Mouse (Mus musculus) forebrain, embryonic 16.5 days (tissue): ENCODE measurements around the gene Lrrc75b. TPM values are rescaled to one million over a fixed set of nuclear protein-coding genes. Genes with fewer than 3 reads are reported as not detected.

Source experiments
- ATAC-seq: fragments of 200-750 bp; cut with Nextera tagmentation; 2 replicates; pipeline ENCODE4 v1.8.0; 2017; ENCODE audit warnings: mild to moderate bottlenecking, moderate library complexity
- H3K27ac ChIP-seq: fragments of 300-500 bp; sonication (generic); 2 replicates; pipeline ENCODE4 v1.5.1; 2014; ENCODE audit warnings: low read length, control low read depth
- H3K27me3 ChIP-seq: fragments of 300-500 bp; sonication (generic); replicated peaks from 2 replicates; pipeline ENCODE4 v1.6.1; 2014; ENCODE audit warnings: low read length; ENCODE audit not compliant: control insufficient read depth, insufficient read depth
- H3K36me3 ChIP-seq: fragments of 300-500 bp; sonication (generic); 2 replicates; pipeline ENCODE4 v1.6.1; 2014; ENCODE audit not compliant: control insufficient read depth, insufficient read depth
- H3K4me1 ChIP-seq: fragments of 300-500 bp; sonication (generic); replicated peaks from 2 replicates; pipeline ENCODE4 v1.6.1; 2014; ENCODE audit warnings: low read length; ENCODE audit not compliant: control insufficient read depth, insufficient read depth
- H3K4me2 ChIP-seq: fragments of 300-500 bp; sonication (generic); 2 replicates; pipeline ENCODE4 v1.6.1; 2014; ENCODE audit warnings: mild to moderate bottlenecking, low read length, control low read depth
- H3K4me3 ChIP-seq: fragments of 300-500 bp; sonication (generic); replicated peaks from 2 replicates; pipeline ENCODE4 v1.5.1; 2014; ENCODE audit warnings: mild to moderate bottlenecking, low read length, control low read depth
- H3K9ac ChIP-seq: fragments of 300-500 bp; sonication (generic); replicated peaks from 2 replicates; pipeline ENCODE4 v1.6.1; 2014; ENCODE audit warnings: low read depth, low read length, control low read depth
- H3K9me3 ChIP-seq: fragments of 300-500 bp; sonication (generic); 2 replicates; pipeline ENCODE4 v1.6.1; 2016; ENCODE audit warnings: low read length; ENCODE audit not compliant: control insufficient read depth
- WGBS: fragments of 180-500 bp; shearing (Covaris S2); extraction: QIAGEN DNeasy Blood & Tissue Kit; methylation state at CpG from one replicate; pipeline ENCODE4 v1.1.7; 2014; 5-methylcytosine and 5-hydroxymethylcytosine counted together
- polyA plus RNA-seq: library from polyadenylated mRNA; unstranded; fragments of >200 nt; fragmentation: Nextera tagmentation; extraction: Ambion mirVana; gene quantifications from 2 replicates; pipeline ENCODE4 v1.2.1, GENCODE M21; 2015

The Lrrc75b gene
- polyA plus RNA-seq, 1 experiment from 2014 or later: 23.4 TPM

DNA sequence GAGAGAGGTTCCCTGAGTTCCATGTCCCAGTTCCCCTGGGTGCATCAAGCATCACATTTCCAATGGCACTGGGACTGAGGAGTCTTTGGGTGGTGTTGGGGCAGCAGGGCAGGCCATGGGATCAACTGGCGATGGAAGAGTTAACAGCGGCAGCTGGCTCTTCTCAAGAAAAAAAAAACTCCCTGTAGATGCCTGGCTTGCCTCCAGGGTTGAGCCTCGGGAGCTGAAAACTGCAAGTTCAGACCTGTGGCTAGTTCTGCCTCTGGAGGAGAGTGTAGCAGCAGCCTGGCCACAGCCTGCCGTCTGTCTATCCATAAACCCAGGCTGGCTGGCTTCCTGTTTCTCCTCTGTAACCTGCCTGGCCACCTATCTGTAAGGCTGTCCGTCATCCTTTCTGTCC, 29.0 kb upstream of the Lrrc75b start, which contains the start of gene Ggt5:
Gene Ggt5 (plus strand): TSS at position 212 of the 400 bp plus-strand sequence.
- Histone ChIP-seq H3K4me1 (peaks cover 10% of the 10 kb centered on the region), H3K27me3 (no peaks in the 10 kb centered on the region), H3K9me3 (no peaks in the 10 kb centered on the region), H3K4me2 (no peak within 1 kb of the TSS), H3K4me3 (no peak within 1 kb of the TSS), H3K9ac (no peak within 1 kb of the TSS), H3K36me3 (no peaks in the 10 kb centered on the region), H3K27ac (no peak within 1 kb of the TSS)
- ATAC-seq: no peak
- WGBS: 33% methylated on average over 5 of the region's 5 CpGs

DNA sequence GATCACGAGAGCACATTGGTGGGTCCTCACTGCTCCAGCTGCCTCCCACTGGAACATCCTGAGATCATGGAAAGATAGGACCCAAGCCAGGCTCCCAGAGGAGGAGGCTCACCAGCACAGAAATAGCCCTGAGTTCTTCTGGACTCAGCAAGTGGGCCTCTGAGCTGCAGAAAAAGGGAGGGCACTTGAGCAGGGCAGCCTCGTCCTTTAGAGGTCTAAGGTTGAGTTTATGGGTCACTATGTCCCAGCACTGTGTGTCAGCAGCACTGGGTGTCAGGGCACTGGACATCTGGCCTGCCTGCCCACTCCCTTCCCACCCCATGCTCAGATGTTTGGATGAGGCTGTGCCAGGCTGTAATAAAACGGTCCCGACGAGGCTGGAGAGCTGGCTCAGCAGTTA, 28.2 kb upstream of the Lrrc75b start:
- ATAC-seq: no peak
- H3K9me3 ChIP-seq: no peaks in the 10 kb centered on the region
- WGBS: 74% methylated on average over 5 of the region's 5 CpGs
- H3K9ac ChIP-seq: no peak overlapping the region
- no peak overlapping the region for H3K4me2 ChIP-seq
- H3K4me1 ChIP-seq: peaks cover 10% of the 10 kb centered on the region
- H3K27me3 ChIP-seq: no peaks in the 10 kb centered on the region
- H3K27ac ChIP-seq: no peak overlapping the region
- H3K36me3 ChIP-seq: no peaks in the 10 kb centered on the region
- H3K4me3 ChIP-seq: no peak overlapping the region

DNA sequence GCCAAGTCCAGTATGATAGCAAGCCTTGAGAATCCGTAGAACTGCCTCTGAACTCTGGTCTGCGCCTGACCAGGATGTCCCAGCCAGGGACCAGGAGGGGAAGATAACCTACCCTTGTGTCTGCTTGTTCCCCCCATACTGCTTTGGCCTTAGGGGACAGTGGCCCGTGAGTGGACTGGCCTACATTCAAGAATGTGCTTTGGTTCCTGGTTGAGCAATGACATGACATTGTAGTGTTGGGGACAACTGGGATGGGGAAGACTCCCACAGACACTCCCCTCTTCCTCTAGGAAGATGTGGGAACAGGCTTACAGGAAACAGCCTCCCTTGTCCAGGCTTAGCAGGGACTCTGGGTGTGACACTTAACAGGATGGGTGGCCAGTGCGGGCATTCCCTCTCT, 27.7 kb upstream of the Lrrc75b start:
- H3K9me3 ChIP-seq: no peaks in the 10 kb centered on the region
- H3K4me1 ChIP-seq: peaks cover 10% of the 10 kb centered on the region
- H3K27ac ChIP-seq: no peak overlapping the region
- no peak overlapping the region for H3K9ac ChIP-seq
- no peak overlapping the region for H3K4me2 ChIP-seq
- H3K36me3 ChIP-seq: no peaks in the 10 kb centered on the region
- H3K4me3 ChIP-seq: no peak overlapping the region
- no peak for ATAC-seq
- no peaks in the 10 kb centered on the region for H3K27me3 ChIP-seq
- WGBS: 91% methylated on average over 4 of the region's 4 CpGs

DNA sequence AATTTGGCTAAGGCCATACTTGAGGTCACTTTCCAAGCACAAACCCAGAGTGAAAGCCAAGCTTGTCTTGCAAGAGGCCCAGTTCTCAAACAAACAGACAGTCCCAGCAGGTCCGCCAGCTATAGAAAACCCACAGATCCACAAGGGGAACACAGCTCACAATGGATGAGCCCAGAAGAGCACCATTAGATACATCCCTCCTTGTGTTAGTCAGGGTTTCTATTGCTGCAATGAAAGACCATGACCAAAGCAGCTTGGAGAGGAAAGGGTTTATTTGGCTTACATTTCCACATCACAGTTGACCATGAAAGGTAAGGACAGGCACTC, 26.4 kb upstream of the Lrrc75b start:
- H3K27ac ChIP-seq: no peak overlapping the region
- WGBS: 79% methylated on average over 1 of the region's 1 CpGs
- H3K36me3 ChIP-seq: no peaks in the 10 kb centered on the region
- no peaks in the 10 kb centered on the region for H3K9me3 ChIP-seq
- no peak overlapping the region for H3K9ac ChIP-seq
- peak; percentile 36 for ATAC-seq
- H3K27me3 ChIP-seq: no peaks in the 10 kb centered on the region
- H3K4me3 ChIP-seq: no peak overlapping the region
- no peak overlapping the region for H3K4me2 ChIP-seq
- H3K4me1 ChIP-seq: peaks cover 10% of the 10 kb centered on the region

DNA sequence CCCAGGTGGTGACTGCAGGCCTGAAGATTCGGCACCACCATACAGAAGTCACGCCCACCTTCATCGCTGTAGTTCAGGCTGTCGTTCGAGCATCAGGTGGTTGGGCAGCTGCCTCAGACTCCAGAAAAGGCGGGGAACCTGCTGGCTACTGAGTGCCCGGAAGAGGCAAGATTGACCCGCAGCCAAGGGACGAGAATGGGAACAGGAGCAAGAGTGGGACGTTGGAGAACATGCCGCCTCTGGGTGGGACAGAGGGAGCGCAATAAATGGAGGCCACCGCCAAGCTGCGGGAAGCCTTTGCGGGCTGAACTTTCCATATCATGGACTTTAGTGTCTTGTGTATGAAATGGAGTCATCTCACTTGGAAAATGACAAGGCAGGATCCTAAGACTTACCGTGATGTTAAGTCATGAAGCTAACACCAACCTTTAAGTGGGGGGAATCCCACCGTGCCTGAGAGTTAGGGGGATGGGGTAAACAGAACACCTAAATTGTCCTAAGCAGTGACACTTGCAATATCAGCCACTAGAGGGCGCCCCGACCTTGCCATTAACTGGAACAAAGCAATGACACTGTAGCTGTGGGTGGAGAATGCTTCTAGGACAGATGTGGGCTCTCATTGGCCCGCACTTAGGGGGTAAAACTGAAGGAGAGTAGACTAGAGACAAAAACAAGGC, 25.9 kb upstream of the Lrrc75b start:
- Histone ChIP-seq H3K4me2 (peak overlapping the region; percentile 20), H3K27ac (no peak overlapping the region), H3K36me3 (no peaks in the 10 kb centered on the region), H3K4me3 (no peak overlapping the region), H3K9ac (0 out of 2 replicates have a peak overlapping the region, but pooled peaks have one; percentile 16), H3K9me3 (no peaks in the 10 kb centered on the region), H3K27me3 (no peaks in the 10 kb centered on the region), H3K4me1 (peaks cover 10% of the 10 kb centered on the region)
- ATAC-seq: peak; percentile 86
- WGBS: 17% methylated on average over 20 of the region's 20 CpGs

DNA sequence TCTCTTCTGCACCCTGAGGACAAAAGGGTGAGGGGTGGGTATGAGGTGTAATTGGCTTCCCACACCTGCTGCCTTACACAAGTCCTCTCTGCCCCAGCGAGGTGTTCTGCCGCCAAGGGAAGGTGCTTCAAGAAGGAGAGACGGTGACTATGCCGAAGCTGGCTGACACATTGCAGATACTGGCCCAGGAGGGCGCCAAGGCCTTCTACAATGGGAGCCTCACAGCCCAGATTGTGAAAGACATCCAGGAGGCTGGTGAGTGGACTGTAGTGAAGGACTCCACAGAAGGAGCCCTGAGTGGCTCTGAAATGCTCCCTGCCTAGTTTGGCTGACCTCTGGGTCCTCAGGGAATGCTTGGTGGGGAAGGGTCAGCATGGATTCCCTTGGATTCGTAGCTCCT, 19.0 kb upstream of the Lrrc75b start:
- Histone ChIP-seq H3K36me3 (no peaks in the 10 kb centered on the region), H3K9ac (no peak overlapping the region), H3K4me1 (no peaks in the 10 kb centered on the region), H3K27ac (no peak overlapping the region), H3K9me3 (no peaks in the 10 kb centered on the region), H3K4me2 (no peak overlapping the region), H3K27me3 (no peaks in the 10 kb centered on the region), H3K4me3 (no peak overlapping the region)
- 83% methylated on average over 6 of the region's 6 CpGs for WGBS
- no peak for ATAC-seq

DNA sequence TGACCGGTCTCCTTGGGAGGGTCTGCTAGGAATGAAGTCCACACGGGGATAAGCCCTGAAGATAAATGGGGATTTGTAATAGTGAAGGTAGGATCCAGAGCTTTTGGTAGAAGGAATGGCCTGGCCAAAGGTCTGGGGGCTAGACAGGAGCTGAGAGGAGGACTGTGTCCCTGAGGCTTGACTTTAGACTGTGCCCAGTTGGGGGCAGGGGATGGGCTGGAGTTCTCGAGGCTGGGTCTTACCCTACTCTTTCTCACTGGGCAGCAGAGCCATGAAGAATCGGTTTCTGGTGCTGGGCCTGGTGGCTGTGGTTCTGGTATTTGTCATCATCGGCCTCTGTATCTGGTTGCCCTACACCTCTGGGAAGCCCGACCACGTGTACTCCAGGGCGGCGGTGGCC, 13.8 kb upstream of the Lrrc75b start:
- Histone ChIP-seq H3K9ac (no peak overlapping the region), H3K9me3 (no peaks in the 10 kb centered on the region), H3K27me3 (no peaks in the 10 kb centered on the region), H3K36me3 (no peaks in the 10 kb centered on the region), H3K4me2 (no peak overlapping the region), H3K4me3 (no peak overlapping the region), H3K27ac (no peak overlapping the region), H3K4me1 (no peaks in the 10 kb centered on the region)
- 90% methylated on average over 9 of the region's 9 CpGs for WGBS
- ATAC-seq: no peak

DNA sequence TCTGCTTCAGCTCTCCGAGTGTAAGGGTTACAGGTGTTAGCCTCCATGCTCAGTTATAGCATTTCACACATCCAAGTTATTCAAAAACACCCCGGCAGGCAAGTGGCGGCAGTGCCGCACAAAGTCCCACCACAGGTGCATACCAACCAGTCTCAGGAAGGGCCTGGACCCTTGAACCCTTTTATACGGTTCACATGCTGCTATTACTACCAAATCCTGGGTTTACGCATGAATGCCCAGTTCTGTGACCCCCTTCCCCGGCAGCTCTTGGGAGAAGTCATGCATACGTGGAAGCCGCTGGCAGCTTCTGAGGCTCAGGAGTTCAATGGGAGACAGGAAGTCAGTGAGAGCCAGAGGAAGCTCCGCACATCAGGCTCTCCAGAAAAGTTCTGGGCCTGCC, 13.1 kb upstream of the Lrrc75b start:
- Histone ChIP-seq H3K4me1 (no peaks in the 10 kb centered on the region), H3K27me3 (no peaks in the 10 kb centered on the region), H3K9ac (no peak overlapping the region), H3K4me3 (no peak overlapping the region), H3K4me2 (no peak overlapping the region), H3K27ac (no peak overlapping the region), H3K9me3 (no peaks in the 10 kb centered on the region), H3K36me3 (no peaks in the 10 kb centered on the region)
- WGBS: 43% methylated on average over 10 of the region's 10 CpGs
- no peak for ATAC-seq

DNA sequence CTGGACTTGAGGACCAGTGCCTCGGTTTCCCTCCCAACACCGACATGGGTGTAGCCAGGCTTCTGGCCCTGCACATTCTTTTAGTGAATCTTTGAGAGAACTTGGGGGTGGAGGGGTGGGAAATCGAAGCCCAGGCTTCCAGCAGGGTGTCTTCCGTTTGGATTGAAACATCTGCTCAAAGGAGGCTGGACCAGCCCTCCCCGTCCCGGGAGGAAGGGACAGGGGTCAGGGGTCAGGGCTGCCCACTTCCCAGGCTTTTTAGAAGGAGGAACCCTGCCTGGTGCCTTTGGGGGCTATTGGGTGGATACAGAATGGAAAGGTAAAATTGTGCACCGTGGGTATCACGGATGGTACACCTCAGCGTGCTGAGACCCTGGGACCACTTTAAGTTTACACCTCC, 11.8 kb upstream of the Lrrc75b start:
- Histone ChIP-seq H3K9ac (no peak overlapping the region), H3K4me1 (no peaks in the 10 kb centered on the region), H3K4me3 (no peak overlapping the region), H3K36me3 (no peaks in the 10 kb centered on the region), H3K27ac (no peak overlapping the region), H3K9me3 (no peaks in the 10 kb centered on the region), H3K4me2 (no peak overlapping the region), H3K27me3 (no peaks in the 10 kb centered on the region)
- no peak for ATAC-seq
- 43% methylated on average over 9 of the region's 9 CpGs for WGBS
